Mouse (Mus musculus) intestine, postnatal 0 days (tissue): Measurements from ENCODE around the gene Mypn. TPM values are rescaled to one million over a fixed set of nuclear protein-coding genes. Genes with fewer than 3 reads are reported as not detected.

Source experiments
- ATAC-seq: fragments of 200-750 bp; cut with Nextera tagmentation; 2 replicates; pipeline ENCODE4 v1.8.0; 2017; ENCODE audit warnings: mild to moderate bottlenecking, moderate TSS enrichment, moderate library complexity
- H3K27ac ChIP-seq: fragments of 300-500 bp; sonication (generic); 2 replicates; pipeline ENCODE4 v1.5.1; 2014; ENCODE audit warnings: mild to moderate bottlenecking, low read depth, low read length, moderate library complexity
- H3K27me3 ChIP-seq: fragments of 300-500 bp; sonication (generic); replicated peaks from 2 replicates; pipeline ENCODE4 v1.6.1; 2014; ENCODE audit warnings: low read length, mixed read lengths; ENCODE audit not compliant: control insufficient read depth, insufficient read depth
- H3K36me3 ChIP-seq: fragments of 300-500 bp; sonication (generic); 2 replicates; pipeline ENCODE4 v1.6.1; 2014; ENCODE audit warnings: mild to moderate bottlenecking, moderate library complexity; ENCODE audit not compliant: control insufficient read depth, insufficient read depth
- H3K4me1 ChIP-seq: fragments of 300-500 bp; sonication (generic); replicated peaks from 2 replicates; pipeline ENCODE4 v1.6.1; 2014; ENCODE audit warnings: antibody characterized with exemption, low read length, mixed read lengths; ENCODE audit not compliant: control insufficient read depth, insufficient read depth
- H3K4me2 ChIP-seq: fragments of 300-500 bp; sonication (generic); replicated peaks from 2 replicates; pipeline ENCODE4 v1.6.1; 2014; ENCODE audit warnings: low read depth, mild to moderate bottlenecking, moderate library complexity
- H3K4me3 ChIP-seq: fragments of 300-500 bp; sonication (generic); 2 replicates; pipeline ENCODE4 v1.5.1; 2014; ENCODE audit warnings: low read depth, low read length
- H3K9ac ChIP-seq: fragments of 300-500 bp; sonication (generic); 2 replicates; pipeline ENCODE4 v1.6.1; 2014; ENCODE audit warnings: mild to moderate bottlenecking, low read depth, low read length
- H3K9me3 ChIP-seq: fragments of 300-500 bp; sonication (generic); 2 replicates; pipeline ENCODE4 v1.6.1; 2016; ENCODE audit warnings: mixed run types; ENCODE audit not compliant: control insufficient read depth
- CTCF ChIP-seq: sonication (generic); IDR thresholded peaks from 2 replicates; pipeline ENCODE4 v1.5.1; 2016; ENCODE audit warnings: low read depth, mild to moderate bottlenecking, control low read depth, antibody characterized with exemption, moderate library complexity
- WGBS: fragments of 180-500 bp; shearing (Covaris S2); extraction: QIAGEN DNeasy Blood & Tissue Kit; methylation state at CpG from one replicate; pipeline ENCODE4 v1.1.7; 2014; 5-methylcytosine and 5-hydroxymethylcytosine counted together
- polyA plus RNA-seq: library from polyadenylated mRNA; unstranded; fragments of >200 nt; fragmentation: Nextera tagmentation; extraction: Ambion mirVana; gene quantifications from 2 replicates; pipeline ENCODE4 v1.2.1, GENCODE M21; 2015

Mypn gene
- polyA plus RNA-seq, 1 experiment from 2014 or later = 0.03 TPM

- 91% methylated on average over 9 of the region's 9 CpGs for WGBS
- Histone ChIP-seq H3K9me3 (no peaks in the 10 kb centered on the region), H3K4me2 (no peak overlapping the region), H3K27ac (no peak overlapping the region), H3K4me3 (no peak overlapping the region), H3K4me1 (no peaks in the 10 kb centered on the region), H3K9ac (no peak overlapping the region), H3K36me3 (no peaks in the 10 kb centered on the region), H3K27me3 (no peaks in the 10 kb centered on the region)
- ATAC-seq = no peak
- no peak for TF ChIP-seq CTCF
Measured at GRCm38 (mm10) chr10:63116376-63116775, 87.4 kb downstream of the Mypn start.

- Histone ChIP-seq H3K27me3 (no peaks in the 10 kb centered on the region), H3K36me3 (no peaks in the 10 kb centered on the region), H3K9ac (no peak overlapping the region), H3K4me2 (no peak overlapping the region), H3K4me1 (no peaks in the 10 kb centered on the region), H3K27ac (no peak overlapping the region), H3K4me3 (no peak overlapping the region), H3K9me3 (no peaks in the 10 kb centered on the region)
- WGBS = 87% methylated on average over 15 of the region's 15 CpGs
- no peak for ATAC-seq
- no peak for TF ChIP-seq CTCF
Measured at GRCm38 (mm10) chr10:63115881-63116280, 87.9 kb downstream of the Mypn start.

- no peak for ATAC-seq
- Histone ChIP-seq H3K9ac (no peak overlapping the region), H3K36me3 (no peaks in the 10 kb centered on the region), H3K4me1 (no peaks in the 10 kb centered on the region), H3K4me3 (no peak overlapping the region), H3K4me2 (no peak overlapping the region), H3K27ac (no peak overlapping the region), H3K27me3 (no peaks in the 10 kb centered on the region), H3K9me3 (no peaks in the 10 kb centered on the region)
- WGBS = 84% methylated on average over 6 of the region's 6 CpGs
- no peak for TF ChIP-seq CTCF
Measured at GRCm38 (mm10) chr10:63113716-63114360, 89.9 kb downstream of the Mypn start.

- H3K4me2 ChIP-seq = no peak overlapping the region
- no peaks in the 10 kb centered on the region for H3K4me1 ChIP-seq
- H3K4me3 ChIP-seq = no peak overlapping the region
- no peaks in the 10 kb centered on the region for H3K36me3 ChIP-seq
- WGBS = 51% methylated on average over 5 of the region's 5 CpGs
- TF ChIP-seq CTCF = peak; percentile 59
- H3K27ac ChIP-seq = no peak overlapping the region
- no peak overlapping the region for H3K9ac ChIP-seq
- ATAC-seq = no peak
- H3K27me3 ChIP-seq = no peaks in the 10 kb centered on the region
- no peaks in the 10 kb centered on the region for H3K9me3 ChIP-seq
Measured at GRCm38 (mm10) chr10:63113027-63113604, 90.6 kb downstream of the Mypn start.

GRCm38 (mm10) chr10:63100657-63101056 is 103.1 kb downstream of the Mypn start:
- WGBS = 28% methylated on average over 9 of the region's 9 CpGs
- Histone ChIP-seq H3K9me3 (no peaks in the 10 kb centered on the region), H3K4me1 (0 out of 2 replicates have a peak, but pooled peaks cover 2% of the 10 kb centered on the region), H3K27me3 (peaks cover 15% of the 10 kb centered on the region), H3K4me3 (peak overlapping the region; percentile 51), H3K4me2 (peak overlapping the region; percentile 87), H3K36me3 (no peaks in the 10 kb centered on the region), H3K27ac (no peak overlapping the region), H3K9ac (no peak overlapping the region)
- no peak for ATAC-seq
- no peak for TF ChIP-seq CTCF

- no peak for ATAC-seq
- under 1% methylated on average over 62 of the region's 62 CpGs for WGBS
- 0 out of 2 replicates have a peak, but pooled peaks cover 2% of the 10 kb centered on the region for H3K4me1 ChIP-seq
Measured at GRCm38 (mm10) chr10:63099941-63100562, 103.7 kb downstream of the Mypn start.

More at GRCm38 (mm10) chr10:63099941-63100562, 103.7 kb downstream of the Mypn start:
- H3K4me3 ChIP-seq = peak overlapping the region; percentile 51
- 0 out of 2 replicates have a peak, but pooled peaks have one; percentile 22 for TF ChIP-seq CTCF
- peak overlapping the region; percentile 35; the same call in 1 of the 2 replicates for H3K9ac ChIP-seq
- H3K9me3 ChIP-seq = no peaks in the 10 kb centered on the region
- H3K27me3 ChIP-seq = peaks cover 15% of the 10 kb centered on the region
- H3K36me3 ChIP-seq = no peaks in the 10 kb centered on the region
- H3K4me2 ChIP-seq = peak overlapping the region; percentile 87
- no peak overlapping the region for H3K27ac ChIP-seq
